Mouse (Mus musculus) limb, embryonic 10.5 days (tissue): Measurements from ENCODE around the gene Snapc5. TPM values are rescaled to one million over a fixed set of nuclear protein-coding genes. Genes with fewer than 3 reads are reported as not detected.

ENCODE experiments used
- DNase-seq: peaks from one replicate; pipeline ENCODE4 v3.0.0-alpha.2; 2017; ENCODE audit warnings: low spot score
- H3K27ac ChIP-seq: fragments of 300-500 bp; sonication (generic); 2 replicates; pipeline ENCODE4 v1.5.1; 2016; ENCODE audit warnings: mild to moderate bottlenecking
- H3K27me3 ChIP-seq: fragments of 300-500 bp; sonication (generic); 2 replicates; pipeline ENCODE4 v1.6.1; 2016; ENCODE audit warnings: low read depth, mild to moderate bottlenecking; ENCODE audit not compliant: poor library complexity, severe bottlenecking
- H3K36me3 ChIP-seq: fragments of 300-500 bp; sonication (generic); 2 replicates; pipeline ENCODE4 v1.6.1; 2016; ENCODE audit warnings: mild to moderate bottlenecking, moderate library complexity
- H3K4me1 ChIP-seq: fragments of 300-500 bp; sonication (generic); 2 replicates; pipeline ENCODE4 v1.6.1; 2016
- H3K4me3 ChIP-seq: fragments of 300-500 bp; sonication (generic); 2 replicates; pipeline ENCODE4 v1.5.1; 2016; ENCODE audit warnings: mild to moderate bottlenecking, moderate library complexity
- H3K9me3 ChIP-seq: fragments of 300-500 bp; sonication (generic); replicated peaks from 2 replicates; pipeline ENCODE4 v1.6.1; 2016; ENCODE audit warnings: mild to moderate bottlenecking
- WGBS: fragments of 180-500 bp; shearing (Covaris S2); methylation state at CpG from one replicate; pipeline ENCODE4 v1.1.7; 2016; 5-methylcytosine and 5-hydroxymethylcytosine counted together
- microRNA-seq: library from miRNA; unstranded; fragments of <30 nt; microRNA quantifications from one replicate; pipeline ENCODE4, GENCODE M21; 2017
- polyA plus RNA-seq: library from polyadenylated mRNA; unstranded; fragments of >200 nt; fragmentation: Nextera tagmentation; extraction: Ambion mirVana; gene quantifications from 2 replicates; pipeline ENCODE4 v1.2.1, GENCODE M21; 2016

Gene Snapc5
- polyA plus RNA-seq, 1 experiment from 2014 or later: 31.5 TPM

GRCm38 (mm10) chr9:64232257-64232957 is 53.3 kb downstream of the Snapc5 start:
- Histone ChIP-seq H3K4me3 (no peak overlapping the region), H3K27ac (no peak overlapping the region), H3K36me3 (peaks cover 7% of the 10 kb centered on the region), H3K9me3 (no peaks in the 10 kb centered on the region), H3K27me3 (no peaks in the 10 kb centered on the region), H3K4me1 (peaks cover 46% of the 10 kb centered on the region)
- DNase-seq: no peak
- 83% methylated on average over 9 of the region's 9 CpGs for WGBS

Small RNA genes within 50 kb of the gene (microRNA-seq; reads per million reads assigned to microRNA genes)
- not detected for gene Gm24106

Other genes with a start within 250 kb of the Snapc5 start
- gene Smad6, start 157.2 kb upstream of the Snapc5 start, polyA plus RNA-seq: 10.9 and 11.4 TPM in 2 replicates
- gene Lctl, start 62.1 kb upstream of the Snapc5 start, polyA plus RNA-seq: not detected in 2 replicates
- gene Zwilch, start 6.2 kb upstream of the Snapc5 start, polyA plus RNA-seq: 47.1 and 52.1 TPM in 2 replicates
- 1,265 and 1,468 TPM in 2 replicates for gene Rpl4, start 5.9 kb upstream of the Snapc5 start, polyA plus RNA-seq
- gene Uchl4, start 55.9 kb downstream of the Snapc5 start, polyA plus RNA-seq: 3.5 and 3.7 TPM in 2 replicates
- gene Map2k1, start 74.4 kb downstream of the Snapc5 start, polyA plus RNA-seq: 76.5 and 82.6 TPM in 2 replicates
- gene Tipin, start 102.3 kb downstream of the Snapc5 start, polyA plus RNA-seq: 299 and 311 TPM in 2 replicates
- 18.7 and 23.6 TPM in 2 replicates for gene Dis3l, start 162.0 kb downstream of the Snapc5 start, polyA plus RNA-seq
- 1.1 and 1.7 TPM in 2 replicates for gene Megf11, start 206.4 kb downstream of the Snapc5 start, polyA plus RNA-seq